Mouse (Mus musculus) gastrocnemius, postnatal 36 days (tissue): Measurements from ENCODE around the gene Slc4a4. TPM values are rescaled to one million over a fixed set of nuclear protein-coding genes. Genes with fewer than 3 reads are reported as not detected.
"Not testable (repeated sequence)": the region's sequence is repeated elsewhere in the genome, so short reads cannot be mapped to it uniquely, and the experiment has no call there.

Source experiments
- DNase-seq, 2 experiments: peaks; one replicate each; pipeline ENCODE4 v3.0.0; 2022
- intact Hi-C: fragments of 180-260 bp; cut with DNase I; formaldehyde crosslinking; loops from one replicate; pipeline ENCODE4 v1.15.1; 2025
- total RNA-seq, 2 experiments: library from RNA; stranded (reverse); gene quantifications; 2 replicates each; pipeline ENCODE4 v1.2.3; 2021

The Slc4a4 gene
- total RNA-seq, 2 experiments from 2014 or later = 15.3 to 20.3 TPM

GRCm38 (mm10) chr5:88989018-88989417, 102.4 kb downstream of the Slc4a4 start:
- intact Hi-C loops = no loop called here
- no peak for DNase-seq

GRCm38 (mm10) chr5:88990196-88990747, 103.7 kb downstream of the Slc4a4 start:
- DNase-seq = no peak
- intact Hi-C loops = loop anchor here (5.0 kb wide), 1 partner anchor 67 kb away; no protein-coding TSS in a partner anchor

- intact Hi-C loops = loop anchor here (5.0 kb wide), 1 partner anchor 66 kb away; no protein-coding TSS in a partner anchor
- DNase-seq = not testable (repeated sequence)
Measured at GRCm38 (mm10) chr5:88991309-88991708, 104.7 kb downstream of the Slc4a4 start.

- intact Hi-C loops = loop anchor here (5.0 kb wide), 1 partner anchor 63 kb away; no protein-coding TSS in a partner anchor
Measured at GRCm38 (mm10) chr5:88994533-88994932, 107.9 kb downstream of the Slc4a4 start.

GRCm38 (mm10) chr5:88996246-88996645, 109.6 kb downstream of the Slc4a4 start:
- intact Hi-C loops = no loop called here
- no peak for DNase-seq

More at GRCm38 (mm10) chr5:88994533-88994932, 107.9 kb downstream of the Slc4a4 start:
- no peak for DNase-seq

GRCm38 (mm10) chr5:88997277-88997676, 110.7 kb downstream of the Slc4a4 start:
- DNase-seq = no peak
- intact Hi-C loops = no loop called here

- no peak for DNase-seq
- intact Hi-C loops = no loop called here
Measured at GRCm38 (mm10) chr5:88999793-89000192, 113.2 kb downstream of the Slc4a4 start.

- no peak for DNase-seq
- intact Hi-C loops = no loop called here
Measured at GRCm38 (mm10) chr5:89000598-89000997, 114.0 kb downstream of the Slc4a4 start.

GRCm38 (mm10) chr5:89010116-89010515, 123.5 kb downstream of the Slc4a4 start:
- intact Hi-C loops = no loop called here

GRCm38 (mm10) chr5:89012456-89012855, 125.8 kb downstream of the Slc4a4 start:
- intact Hi-C loops = no loop called here
- no peak for DNase-seq

More at GRCm38 (mm10) chr5:89010116-89010515, 123.5 kb downstream of the Slc4a4 start:
- no peak for DNase-seq

GRCm38 (mm10) chr5:89014782-89015181, 128.2 kb downstream of the Slc4a4 start:
- no peak for DNase-seq
- intact Hi-C loops = no loop called here

GRCm38 (mm10) chr5:89015878-89016277, 129.3 kb downstream of the Slc4a4 start:
- DNase-seq = no peak
- intact Hi-C loops = no loop called here

- DNase-seq = no peak
- intact Hi-C loops = no loop called here
Measured at GRCm38 (mm10) chr5:89018537-89018936, 131.9 kb downstream of the Slc4a4 start.

- DNase-seq = no peak
- intact Hi-C loops = no loop called here
Measured at GRCm38 (mm10) chr5:89024413-89024812, 137.8 kb downstream of the Slc4a4 start.

- intact Hi-C loops = no loop called here
- no peak for DNase-seq
Measured at GRCm38 (mm10) chr5:89027518-89028085, 141.0 kb downstream of the Slc4a4 start.

GRCm38 (mm10) chr5:89032647-89033046, 146.0 kb downstream of the Slc4a4 start:
- no peak for DNase-seq

GRCm38 (mm10) chr5:89033256-89033655, 146.6 kb downstream of the Slc4a4 start:
- intact Hi-C loops = no loop called here
- DNase-seq = no peak

More at GRCm38 (mm10) chr5:89032647-89033046, 146.0 kb downstream of the Slc4a4 start:
- intact Hi-C loops = no loop called here

- no peak for DNase-seq
- intact Hi-C loops = no loop called here
Measured at GRCm38 (mm10) chr5:89036147-89036546, 149.5 kb downstream of the Slc4a4 start.

- intact Hi-C loops = no loop called here
- no peak for DNase-seq
Measured at GRCm38 (mm10) chr5:89040814-89041213, 154.2 kb downstream of the Slc4a4 start.

- DNase-seq = no peak
- intact Hi-C loops = no loop called here
Measured at GRCm38 (mm10) chr5:89043846-89044245, 157.2 kb downstream of the Slc4a4 start.

GRCm38 (mm10) chr5:89044801-89045200, 158.2 kb downstream of the Slc4a4 start:
- no peak for DNase-seq
- intact Hi-C loops = no loop called here

- DNase-seq = no peak
- intact Hi-C loops = no loop called here
Measured at GRCm38 (mm10) chr5:89051577-89051976, 165.0 kb downstream of the Slc4a4 start.
